Mouse (Mus musculus) heart, adult 2 months (tissue): Measurements from ENCODE around the gene Rps7.

Experiments
- CTCF ChIP-seq: fragments of 200-600 bp; IDR thresholded peaks from 2 replicates; pipeline ENCODE4 v1.8.1; 2022; ENCODE audit warnings: antibody characterized with exemption, mild to moderate bottlenecking, moderate library complexity
- POLR2A ChIP-seq: fragments of 200-500 bp; IDR thresholded peaks from 2 replicates; pipeline ENCODE4 v1.6.1; 2011; ENCODE audit warnings: mild to moderate bottlenecking, low read depth, low read length, control low read depth; ENCODE audit not compliant: insufficient read depth

GRCm38 (mm10) chr12:28635058-28635534 lies 657 bp downstream of the Rps7 start:
- TF ChIP-seq POLR2A (no peak), CTCF (no peak)
